ENCODE assay signal across 17 mouse cellular contexts in the genomic region with DNA sequence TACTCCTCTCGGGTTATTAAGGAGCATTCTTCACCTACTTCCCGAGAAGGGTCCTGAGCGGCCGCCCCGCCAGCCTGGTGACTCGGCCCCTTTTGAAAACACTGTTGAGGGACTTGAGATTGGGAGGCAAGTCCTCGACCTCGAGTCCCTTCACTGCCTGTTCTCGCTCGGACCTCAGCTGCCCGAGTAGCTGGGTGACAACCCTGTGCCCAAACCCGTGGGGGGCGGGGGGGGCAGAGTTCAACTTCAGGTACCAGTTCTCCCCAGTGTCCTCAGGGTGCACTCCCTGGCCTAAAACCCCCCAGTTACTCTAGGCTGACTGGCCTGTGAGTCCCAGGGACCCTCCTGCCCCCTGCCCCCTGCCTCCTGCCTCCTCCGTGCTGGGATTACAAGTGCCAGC. TPM values are rescaled to one million over a fixed set of nuclear protein-coding genes. Genes with fewer than 3 reads are reported as not detected.
DNase-seq lines count a peak whose midpoint lies in the region; ATAC-seq and TF ChIP-seq lines count a peak whose summit lies in the region.
"Had no signal": no experiment of that assay in that cellular context is flagged by ENCODE, and none has a peak within 500 bp of the region (broad histone marks: within the 10 kb centered on the region; RNA-seq: fewer than 3 reads in every experiment).

No protein-coding gene starts in this region.

- no peak overlapping the region for H3K4me3 ChIP-seq in heart, embryonic 12.5 days
- no peak overlapping the region for H3K4me3 ChIP-seq in heart, adult 2 months
- no peak overlapping the region for H3K4me3 ChIP-seq in liver, embryonic 12.5 days
- no peak overlapping the region for H3K4me3 ChIP-seq in liver, embryonic 11.5 days (ENCODE audit: low read depth, low read length)
- H3K4me3 ChIP-seq in embryonic facial prominence, embryonic 13.5 days, result no peak overlapping the region
- H3K4me3 ChIP-seq: forebrain, embryonic 12.5 days; limb, embryonic 13.5 days; neural tube, embryonic 13.5 days had no signal

- TF ChIP-seq CTCF in heart, adult 2 months (IDR thresholded peaks at IDR 0.05), result no peak

- peak overlapping the region; percentile 49 for H3K9ac ChIP-seq in heart, embryonic 12.5 days
- H3K9ac ChIP-seq in heart, adult 2 months (ENCODE audit: low read depth, low read length), result no peak overlapping the region
- H3K9ac ChIP-seq in liver, embryonic 12.5 days, result peak overlapping the region; percentile 57; the same call in 1 of the 2 replicates
- H3K9ac ChIP-seq in liver, embryonic 11.5 days (ENCODE audit: low read depth, low read length), result no peak overlapping the region
- 0 out of 2 replicates have a peak overlapping the region, but pooled peaks have one; percentile 17 for H3K9ac ChIP-seq in embryonic facial prominence, embryonic 13.5 days
- H3K9ac ChIP-seq: forebrain, embryonic 12.5 days; hindbrain, embryonic 14.5 days had no signal

- H3K36me3 ChIP-seq in heart, embryonic 12.5 days, result no peaks in the 10 kb centered on the region
- no peaks in the 10 kb centered on the region; the same call in 1 of the 2 replicates for H3K36me3 ChIP-seq in heart, adult 2 months (ENCODE audit: control insufficient read depth, insufficient read depth, low read length)
- H3K36me3 ChIP-seq in liver, embryonic 12.5 days, result peaks cover 5% of the 10 kb centered on the region
- H3K36me3 ChIP-seq in liver, embryonic 11.5 days (ENCODE audit: control insufficient read depth, insufficient read depth, low read length), result peaks cover 4% of the 10 kb centered on the region; the same call in 1 of the 2 replicates
- peaks cover 5% of the 10 kb centered on the region for H3K36me3 ChIP-seq in embryonic facial prominence, embryonic 13.5 days
- H3K36me3 ChIP-seq: forebrain, embryonic 12.5 days had no signal

- no peaks in the 10 kb centered on the region for H3K9me3 ChIP-seq in heart, embryonic 12.5 days (replicated peaks)
- no peaks in the 10 kb centered on the region for H3K9me3 ChIP-seq in liver, embryonic 12.5 days (replicated peaks)
- no peaks in the 10 kb centered on the region for H3K9me3 ChIP-seq in liver, embryonic 11.5 days (ENCODE audit: control insufficient read depth, low read length)
- H3K9me3 ChIP-seq in embryonic facial prominence, embryonic 13.5 days, result no peaks in the 10 kb centered on the region
- H3K9me3 ChIP-seq: forebrain, embryonic 12.5 days; limb, embryonic 13.5 days; neural tube, embryonic 13.5 days had no signal

- H3K27ac ChIP-seq in heart, embryonic 12.5 days (ENCODE audit: poor library complexity, severe bottlenecking), result 0 out of 2 replicates have a peak overlapping the region, but pooled peaks have one; percentile 45
- H3K27ac ChIP-seq in heart, adult 2 months, result no peak overlapping the region; the same call in 1 of the 2 replicates
- H3K27ac ChIP-seq in liver, embryonic 12.5 days, result peak overlapping the region; percentile 82; the same call in 1 of the 2 replicates
- no peak overlapping the region for H3K27ac ChIP-seq in liver, embryonic 11.5 days (ENCODE audit: low read depth, low read length)
- H3K27ac ChIP-seq in embryonic facial prominence, embryonic 13.5 days, result no peak overlapping the region
- H3K27ac ChIP-seq: forebrain, embryonic 12.5 days; hindbrain, embryonic 14.5 days; limb, embryonic 13.5 days; neural tube, embryonic 13.5 days had no signal

- no peak for DNase-seq in heart, adult 2 months
- no peak for DNase-seq in liver, embryonic 11.5 days (ENCODE audit: low spot score)
- peak; percentile 25 for DNase-seq in naive thymus-derived CD4-positive, alpha-beta T cell, adult 2 months (ENCODE audit: low read depth)
- DNase-seq in left cerebral cortex, postnatal 36 days (ENCODE audit: low spot score in 2 of 2), result no peak
- DNase-seq: adrenal gland, adult 8-10 months; B cell, adult 2 months; cerebellum, postnatal 14 days; kidney, postnatal 14 days; retina, postnatal 1 day had no signal

- no peak overlapping the region for H3K4me2 ChIP-seq in heart, embryonic 12.5 days
- peak overlapping the region; percentile 52; the same call in 1 of the 2 replicates for H3K4me2 ChIP-seq in liver, embryonic 12.5 days
- no peak overlapping the region; the same call in 1 of the 2 replicates for H3K4me2 ChIP-seq in liver, embryonic 11.5 days
- H3K4me2 ChIP-seq in embryonic facial prominence, embryonic 13.5 days, result no peak overlapping the region
- H3K4me2 ChIP-seq: forebrain, embryonic 12.5 days; hindbrain, embryonic 14.5 days; limb, embryonic 13.5 days; neural tube, embryonic 13.5 days had no signal

- H3K27me3 ChIP-seq in heart, embryonic 12.5 days (replicated peaks), result no peaks in the 10 kb centered on the region
- H3K27me3 ChIP-seq in heart, adult 2 months (ENCODE audit: control insufficient read depth, insufficient read depth, low read length), result no peaks in the 10 kb centered on the region
- no peaks in the 10 kb centered on the region for H3K27me3 ChIP-seq in liver, embryonic 12.5 days (replicated peaks)
- H3K27me3 ChIP-seq in liver, embryonic 11.5 days (replicated peaks; ENCODE audit: control insufficient read depth, insufficient read depth, low read length), result no peaks in the 10 kb centered on the region
- no peaks in the 10 kb centered on the region for H3K27me3 ChIP-seq in embryonic facial prominence, embryonic 13.5 days
- H3K27me3 ChIP-seq: limb, embryonic 13.5 days; neural tube, embryonic 13.5 days had no signal

- H3K79me2 ChIP-seq in heart, adult 2 months (replicated peaks; ENCODE audit: control insufficient read depth, insufficient read depth, low read length), result peaks cover 4% of the 10 kb centered on the region

- ATAC-seq in heart, embryonic 12.5 days (ENCODE audit: insufficient number of reproducible peaks, low FRiP score), result no peak
- no peak for ATAC-seq in liver, embryonic 12.5 days
- no peak for ATAC-seq in liver, embryonic 11.5 days (replicated peaks; ENCODE audit: low FRiP score)
- ATAC-seq in embryonic facial prominence, embryonic 13.5 days (ENCODE audit: insufficient number of reproducible peaks, insufficient read depth, low FRiP score, low TSS enrichment, low read depth), result no peak
- no peak for ATAC-seq in granulocyte monocyte progenitor cell, adult 5-6 weeks (replicated peaks; ENCODE audit: poor library complexity, severe bottlenecking)

- H3K4me1 ChIP-seq in heart, embryonic 12.5 days (replicated peaks), result peaks cover 76% of the 10 kb centered on the region
- H3K4me1 ChIP-seq in heart, adult 2 months (ENCODE audit: control insufficient read depth, insufficient read depth, low read length), result peaks cover 25% of the 10 kb centered on the region
- peaks cover 84% of the 10 kb centered on the region for H3K4me1 ChIP-seq in liver, embryonic 12.5 days
- H3K4me1 ChIP-seq in liver, embryonic 11.5 days (replicated peaks; ENCODE audit: control insufficient read depth, insufficient read depth, low read length), result peaks cover 71% of the 10 kb centered on the region
- peaks cover 79% of the 10 kb centered on the region for H3K4me1 ChIP-seq in embryonic facial prominence, embryonic 13.5 days

- 75% methylated on average over 14 of the region's 14 CpGs for WGBS in heart, embryonic 12.5 days
- WGBS in heart, adult 2 months, result 67% methylated on average over 14 of the region's 14 CpGs
- WGBS in liver, embryonic 12.5 days (ENCODE audit: insufficient replicate concordance), result 76% methylated on average over 14 of the region's 14 CpGs
- 80% methylated on average over 14 of the region's 14 CpGs for WGBS in liver, embryonic 11.5 days
- 77% methylated on average over 14 of the region's 14 CpGs for WGBS in embryonic facial prominence, embryonic 13.5 days

- TF ChIP-seq EP300 in heart, adult 2 months (IDR thresholded peaks at IDR 0.05; ENCODE audit: insufficient read depth, low read depth, low read length), result no peak

- intact Hi-C loops in heart, adult 2 months (cut with DNase I), result no loop called here
- intact Hi-C loops in left cerebral cortex, postnatal 36 days (cut with DNase I), result loop anchor here (10.0 kb wide), 1 partner anchor 1599 kb away; no protein-coding TSS in a partner anchor

- TF ChIP-seq POLR2A in heart, adult 2 months (IDR thresholded peaks at IDR 0.05; ENCODE audit: insufficient read depth, low read depth, low read length), result no peak

RNA-seq across cellular contexts. Expression of a gene that starts 19.8 kb away (rescaled TPM):
- polyA plus RNA-seq in heart, embryonic 12.5 days (2016; fragmentation: Nextera tagmentation; extraction: Ambion mirVana), result 7.3 and 9.9 TPM in 2 replicates
- 1 to 10 TPM; 5.4 to 6.4 TPM for total RNA-seq in heart, adult 2 months (2021)
- 13.0 and 23.6 TPM in 2 replicates for polyA plus RNA-seq in heart, adult 2 months (2012; rRNA removed)
- 6.8 and 7.4 TPM in 2 replicates for polyA plus RNA-seq in liver, embryonic 12.5 days (2016; fragmentation: Nextera tagmentation; extraction: Ambion mirVana)
- 11.7 and 11.9 TPM in 2 replicates for polyA plus RNA-seq in liver, embryonic 11.5 days (2014; fragmentation: Nextera tagmentation; extraction: Ambion mirVana)
- polyA plus RNA-seq in embryonic facial prominence, embryonic 13.5 days (2015; fragmentation: Nextera tagmentation; extraction: Ambion mirVana), result 8.9 and 9.7 TPM in 2 replicates
- total RNA-seq in left cerebral cortex, postnatal 36 days (2021), result 10 to 100 TPM; 21.4 to 22.4 TPM
- 18.2 and 23.9 TPM in 2 replicates for total RNA-seq in granulocyte monocyte progenitor cell, adult 5-6 weeks (2014; fragmentation: Nextera tagmentation)
- 5.7 and 6.3 TPM in 2 replicates for total RNA-seq in granulocyte monocyte progenitor cell, adult 5-6 weeks (2017)

RNA-seq across cellular contexts. Expression of a gene that starts 42.7 kb away (rescaled TPM):
- polyA plus RNA-seq in heart, embryonic 12.5 days (2016; fragmentation: Nextera tagmentation; extraction: Ambion mirVana), result 5.8 and 7.2 TPM in 2 replicates
- 10 to 100 TPM; 13.2 to 13.8 TPM for total RNA-seq in heart, adult 2 months (2021)
- 9.2 and 9.5 TPM in 2 replicates for polyA plus RNA-seq in heart, adult 2 months (2012; rRNA removed)
- 3.1 and 4.1 TPM in 2 replicates for polyA plus RNA-seq in liver, embryonic 12.5 days (2016; fragmentation: Nextera tagmentation; extraction: Ambion mirVana)
- polyA plus RNA-seq in liver, embryonic 11.5 days (2014; fragmentation: Nextera tagmentation; extraction: Ambion mirVana), result 3.1 and 4.0 TPM in 2 replicates
- polyA plus RNA-seq in embryonic facial prominence, embryonic 13.5 days (2015; fragmentation: Nextera tagmentation; extraction: Ambion mirVana), result 5.0 and 6.3 TPM in 2 replicates
- 10 to 100 TPM; 42.4 to 42.5 TPM for total RNA-seq in left cerebral cortex, postnatal 36 days (2021)
- 18.2 and 19.0 TPM in 2 replicates for total RNA-seq in granulocyte monocyte progenitor cell, adult 5-6 weeks (2014; fragmentation: Nextera tagmentation)
- total RNA-seq in granulocyte monocyte progenitor cell, adult 5-6 weeks (2017), result 6.1 TPM in 2 replicates

Comparison
In these comparisons a context has a peak if more than half of its experiments do, and no peak if none do; other contexts are left out.
1. H3K27ac ChIP-seq: peak in heart, embryonic 12.5 days (single experiment) and liver, embryonic 12.5 days (single experiment); none in heart, adult 2 months (single experiment), liver, embryonic 11.5 days (single experiment) and embryonic facial prominence, embryonic 13.5 days (single experiment).
2. H3K9ac ChIP-seq: peak in heart, embryonic 12.5 days (single experiment), liver, embryonic 12.5 days (single experiment) and embryonic facial prominence, embryonic 13.5 days (single experiment); none in heart, adult 2 months (single experiment) and liver, embryonic 11.5 days (single experiment).